Mouse (Mus musculus) bone marrow macrophage, adult 2 months (primary cell): ENCODE measurements at regions not wholly inside any gene's neighbourhood (a gene's known extent, or its start where the extent isn't known, plus 50 kb on each side); places are given as distances from the start of the nearest gene placed in this dataset.

ENCODE experiments used
- CTCF ChIP-seq: IDR thresholded peaks from 2 replicates; pipeline ENCODE4 v1.5.1; 2012; ENCODE audit warnings: low read depth, mild to moderate bottlenecking, low read length, moderate library complexity
- POLR2A ChIP-seq: IDR thresholded peaks from 2 replicates; pipeline ENCODE4 v1.6.1; 2012; ENCODE audit warnings: mild to moderate bottlenecking, low read depth, low read length, borderline replicate concordance

- TF ChIP-seq CTCF (no peak), POLR2A (no peak)
Observed at GRCm38 (mm10) chr2:148542340-148542739, 99.0 kb upstream of the Cd93 start.
